Mouse (Mus musculus) embryonic facial prominence, embryonic 13.5 days (tissue): ENCODE measurements at regions not wholly inside any gene's neighbourhood (a gene's known extent, or its start where the extent isn't known, plus 50 kb on each side); places are given as distances from the start of the nearest gene placed in this dataset.

Experiments used
- ATAC-seq: fragments of 200-750 bp; cut with Nextera tagmentation; 2 replicates; pipeline ENCODE4 v1.8.0; 2017; ENCODE audit warnings: low read depth; ENCODE audit not compliant: insufficient number of reproducible peaks, insufficient read depth, low FRiP score, low TSS enrichment
- H3K27ac ChIP-seq: fragments of 300-500 bp; sonication (generic); 2 replicates; pipeline ENCODE4 v1.5.1; 2015; ENCODE audit warnings: moderate library complexity, mild to moderate bottlenecking, inconsistent platforms
- H3K27me3 ChIP-seq: fragments of 300-500 bp; sonication (generic); 2 replicates; pipeline ENCODE4 v1.6.1; 2015; ENCODE audit warnings: mild to moderate bottlenecking, inconsistent platforms
- H3K36me3 ChIP-seq: fragments of 300-500 bp; sonication (generic); 2 replicates; pipeline ENCODE4 v1.6.1; 2015; ENCODE audit warnings: mild to moderate bottlenecking, inconsistent platforms
- H3K4me1 ChIP-seq: fragments of 300-500 bp; sonication (generic); 2 replicates; pipeline ENCODE4 v1.6.1; 2015; ENCODE audit warnings: inconsistent platforms
- H3K4me2 ChIP-seq: fragments of 300-500 bp; sonication (generic); 2 replicates; pipeline ENCODE4 v1.6.1; 2015; ENCODE audit warnings: moderate library complexity, mild to moderate bottlenecking, inconsistent platforms
- H3K4me3 ChIP-seq: fragments of 300-500 bp; sonication (generic); 2 replicates; pipeline ENCODE4 v1.5.1; 2015; ENCODE audit warnings: mild to moderate bottlenecking, inconsistent platforms
- H3K9ac ChIP-seq: fragments of 300-500 bp; sonication (generic); 2 replicates; pipeline ENCODE4 v1.6.1; 2015; ENCODE audit warnings: mild to moderate bottlenecking, inconsistent platforms
- H3K9me3 ChIP-seq: fragments of 300-500 bp; sonication (generic); 2 replicates; pipeline ENCODE4 v1.6.1; 2016; ENCODE audit warnings: inconsistent platforms
- WGBS: fragments of 180-500 bp; shearing (Covaris S2); methylation state at CpG from one replicate; pipeline ENCODE4 v1.1.7; 2015; ENCODE audit warnings: mixed read lengths; 5-methylcytosine and 5-hydroxymethylcytosine counted together

- Histone ChIP-seq H3K36me3 (no peaks in the 10 kb centered on the region), H3K9ac (no peak overlapping the region), H3K4me1 (peaks cover 4% of the 10 kb centered on the region; the same call in 1 of the 2 replicates), H3K27ac (no peak overlapping the region), H3K27me3 (no peaks in the 10 kb centered on the region; the same call in 1 of the 2 replicates), H3K4me3 (no peak overlapping the region), H3K9me3 (no peaks in the 10 kb centered on the region), H3K4me2 (no peak overlapping the region)
- no peak for ATAC-seq
- 66% methylated on average over 8 of the region's 8 CpGs for WGBS
These were observed 259.2 kb upstream of the Csf3r start for GRCm38 (mm10) chr4:125765171-125765570.

- 79% methylated on average over 4 of the region's 4 CpGs for WGBS
- H3K4me2 ChIP-seq = no peak overlapping the region
- H3K27ac ChIP-seq = no peak overlapping the region
These were observed 247.2 kb upstream of the Csf3r start for GRCm38 (mm10) chr4:125777126-125777525.

GRCm38 (mm10) chr4:125780113-125780512, 244.2 kb upstream of the Csf3r start:
- peaks cover 8% of the 10 kb centered on the region; the same call in 1 of the 2 replicates for H3K4me1 ChIP-seq
- H3K4me2 ChIP-seq = no peak overlapping the region
- 55% methylated on average over 4 of the region's 4 CpGs for WGBS
- no peak overlapping the region for H3K27ac ChIP-seq
- H3K9ac ChIP-seq = no peak overlapping the region
- no peaks in the 10 kb centered on the region for H3K9me3 ChIP-seq
- no peaks in the 10 kb centered on the region for H3K36me3 ChIP-seq
- no peak overlapping the region for H3K4me3 ChIP-seq
- ATAC-seq = no peak
- peaks cover 3% of the 10 kb centered on the region; the same call in 1 of the 2 replicates for H3K27me3 ChIP-seq

More at GRCm38 (mm10) chr4:125777126-125777525, 247.2 kb upstream of the Csf3r start:
- ATAC-seq = no peak
- Histone ChIP-seq H3K4me3 (no peak overlapping the region), H3K9me3 (no peaks in the 10 kb centered on the region), H3K36me3 (no peaks in the 10 kb centered on the region), H3K9ac (no peak overlapping the region), H3K27me3 (0 out of 2 replicates have a peak, but pooled peaks cover 3% of the 10 kb centered on the region), H3K4me1 (peaks cover 8% of the 10 kb centered on the region; the same call in 1 of the 2 replicates)

- Histone ChIP-seq H3K36me3 (no peaks in the 10 kb centered on the region), H3K9ac (no peak overlapping the region), H3K4me1 (peaks cover 8% of the 10 kb centered on the region; the same call in 1 of the 2 replicates), H3K27ac (no peak overlapping the region), H3K27me3 (peaks cover 3% of the 10 kb centered on the region; the same call in 1 of the 2 replicates), H3K4me2 (no peak overlapping the region), H3K4me3 (no peak overlapping the region), H3K9me3 (no peaks in the 10 kb centered on the region)
- WGBS = 21% methylated on average over 12 of the region's 12 CpGs
- no peak for ATAC-seq
These were observed 243.3 kb upstream of the Csf3r start for GRCm38 (mm10) chr4:125780921-125781487.

GRCm38 (mm10) chr4:125782346-125782745, 242.0 kb upstream of the Csf3r start:
- Histone ChIP-seq H3K9me3 (no peaks in the 10 kb centered on the region), H3K9ac (no peak overlapping the region), H3K27ac (no peak overlapping the region), H3K4me3 (no peak overlapping the region), H3K4me2 (no peak overlapping the region), H3K27me3 (peaks cover 3% of the 10 kb centered on the region; the same call in 1 of the 2 replicates), H3K4me1 (peaks cover 8% of the 10 kb centered on the region; the same call in 1 of the 2 replicates), H3K36me3 (no peaks in the 10 kb centered on the region)
- 67% methylated on average over 3 of the region's 3 CpGs for WGBS
- no peak for ATAC-seq

GRCm38 (mm10) chr4:125786083-125786482, 238.3 kb upstream of the Csf3r start:
- Histone ChIP-seq H3K4me1 (peaks cover 4% of the 10 kb centered on the region; the same call in 1 of the 2 replicates), H3K4me3 (no peak overlapping the region), H3K9ac (no peak overlapping the region), H3K27ac (no peak overlapping the region), H3K9me3 (no peaks in the 10 kb centered on the region), H3K36me3 (no peaks in the 10 kb centered on the region), H3K4me2 (no peak overlapping the region), H3K27me3 (no peaks in the 10 kb centered on the region; the same call in 1 of the 2 replicates)
- 24% methylated on average over 3 of the region's 3 CpGs for WGBS
- ATAC-seq = no peak

- Histone ChIP-seq H3K9ac (no peak overlapping the region), H3K4me1 (0 out of 2 replicates have a peak, but pooled peaks cover 3% of the 10 kb centered on the region), H3K27me3 (no peaks in the 10 kb centered on the region), H3K4me2 (no peak overlapping the region), H3K4me3 (no peak overlapping the region), H3K27ac (no peak overlapping the region), H3K36me3 (no peaks in the 10 kb centered on the region), H3K9me3 (no peaks in the 10 kb centered on the region)
- ATAC-seq = no peak
- 79% methylated on average over 4 of the region's 4 CpGs for WGBS
These were observed 229.7 kb upstream of the Csf3r start for GRCm38 (mm10) chr4:125794679-125795078.

- no peak for ATAC-seq
- no peak overlapping the region for H3K4me2 ChIP-seq
- H3K4me1 ChIP-seq = no peaks in the 10 kb centered on the region
- no peak overlapping the region for H3K27ac ChIP-seq
- no peak overlapping the region for H3K4me3 ChIP-seq
- no peak overlapping the region for H3K9ac ChIP-seq
- H3K27me3 ChIP-seq = no peaks in the 10 kb centered on the region
- H3K36me3 ChIP-seq = no peaks in the 10 kb centered on the region
- 91% methylated on average over 4 of the region's 4 CpGs for WGBS
- no peaks in the 10 kb centered on the region for H3K9me3 ChIP-seq
These were observed 216.4 kb upstream of the Csf3r start for GRCm38 (mm10) chr4:125807923-125808322.

- H3K9ac ChIP-seq = no peak overlapping the region
- no peaks in the 10 kb centered on the region for H3K27me3 ChIP-seq
- 31% methylated on average over 8 of the region's 9 CpGs for WGBS
- no peaks in the 10 kb centered on the region for H3K36me3 ChIP-seq
- H3K27ac ChIP-seq = no peak overlapping the region
- no peak overlapping the region for H3K4me3 ChIP-seq
- H3K4me2 ChIP-seq = no peak overlapping the region
- H3K4me1 ChIP-seq = peaks cover 2% of the 10 kb centered on the region; the same call in 1 of the 2 replicates
- no peak for ATAC-seq
- H3K9me3 ChIP-seq = no peaks in the 10 kb centered on the region
These were observed 214.8 kb upstream of the Csf3r start for GRCm38 (mm10) chr4:125809446-125810108.

- no peak overlapping the region for H3K27ac ChIP-seq
- H3K9me3 ChIP-seq = no peaks in the 10 kb centered on the region
- H3K4me3 ChIP-seq = no peak overlapping the region
- no peak overlapping the region for H3K4me2 ChIP-seq
- WGBS = 57% methylated on average over 8 of the region's 8 CpGs
- ATAC-seq = no peak
- peaks cover 9% of the 10 kb centered on the region for H3K4me1 ChIP-seq
- no peaks in the 10 kb centered on the region for H3K36me3 ChIP-seq
- H3K9ac ChIP-seq = no peak overlapping the region
- H3K27me3 ChIP-seq = no peaks in the 10 kb centered on the region
These were observed 214.1 kb upstream of the Csf3r start for GRCm38 (mm10) chr4:125810247-125810646.

GRCm38 (mm10) chr4:125814311-125814710, 210.0 kb upstream of the Csf3r start:
- Histone ChIP-seq H3K4me1 (peaks cover 14% of the 10 kb centered on the region), H3K4me2 (no peak overlapping the region), H3K36me3 (no peaks in the 10 kb centered on the region), H3K27me3 (peaks cover 9% of the 10 kb centered on the region; the same call in 1 of the 2 replicates), H3K27ac (no peak overlapping the region), H3K9ac (no peak overlapping the region), H3K4me3 (no peak overlapping the region), H3K9me3 (no peaks in the 10 kb centered on the region)
- WGBS = 83% methylated on average over 12 of the region's 12 CpGs
- no peak for ATAC-seq

GRCm38 (mm10) chr4:125815276-125815675, 209.1 kb upstream of the Csf3r start:
- H3K9ac ChIP-seq = no peak overlapping the region
- WGBS = 64% methylated on average over 3 of the region's 3 CpGs
- peaks cover 14% of the 10 kb centered on the region for H3K4me1 ChIP-seq
- no peaks in the 10 kb centered on the region for H3K9me3 ChIP-seq
- H3K4me3 ChIP-seq = no peak overlapping the region
- H3K36me3 ChIP-seq = no peaks in the 10 kb centered on the region
- no peak for ATAC-seq
- H3K27ac ChIP-seq = no peak overlapping the region
- H3K4me2 ChIP-seq = no peak overlapping the region
- peaks cover 17% of the 10 kb centered on the region for H3K27me3 ChIP-seq
